Mouse (Mus musculus) testis, postnatal 14 days (tissue): Measurements from ENCODE around the gene Lss.

Source experiments
- DNase-seq: peaks from one replicate; pipeline ENCODE4 v3.0.0; 2021; ENCODE audit warnings: low spot score

Lss gene

GRCm38 (mm10) chr10:76531375-76531774, at the start of gene Lss:
Gene Lss (plus strand): TSS chr10:76531588.
- peak; percentile 98 for DNase-seq

- no peak for DNase-seq
These were observed 45.1 kb upstream of the Lss start for GRCm38 (mm10) chr10:76486302-76486701.

- no peak for DNase-seq
These were observed 43.1 kb upstream of the Lss start for GRCm38 (mm10) chr10:76488265-76488664.

- DNase-seq = no peak
These were observed 42.2 kb upstream of the Lss start for GRCm38 (mm10) chr10:76489205-76489604.

- no peak for DNase-seq
These were observed 37.9 kb upstream of the Lss start for GRCm38 (mm10) chr10:76493527-76493926.

GRCm38 (mm10) chr10:76495501-76495900, 35.9 kb upstream of the Lss start:
- no peak for DNase-seq

GRCm38 (mm10) chr10:76496366-76496765, 35.0 kb upstream of the Lss start:
- DNase-seq = no peak

GRCm38 (mm10) chr10:76497522-76497921, 33.9 kb upstream of the Lss start:
- no peak for DNase-seq

GRCm38 (mm10) chr10:76504271-76504943, 27.0 kb upstream of the Lss start:
- DNase-seq = no peak

GRCm38 (mm10) chr10:76505865-76506264, 25.5 kb upstream of the Lss start:
- no peak for DNase-seq

- DNase-seq = peak; percentile 51
These were observed 18.3 kb upstream of the Lss start for GRCm38 (mm10) chr10:76512965-76513583.

GRCm38 (mm10) chr10:76530922-76531321, 466 bp upstream of the Lss start:
- DNase-seq = no peak

- DNase-seq = no peak
These were observed 440 bp downstream of the Lss start for GRCm38 (mm10) chr10:76531828-76532227.

- DNase-seq = no peak
These were observed 4.1 kb downstream of the Lss start for GRCm38 (mm10) chr10:76535526-76535925.

- DNase-seq = no peak
These were observed 6.2 kb downstream of the Lss start for GRCm38 (mm10) chr10:76537619-76538018.

- no peak for DNase-seq
These were observed 10.1 kb downstream of the Lss start for GRCm38 (mm10) chr10:76541336-76542085.

- DNase-seq = no peak
These were observed 11.4 kb downstream of the Lss start for GRCm38 (mm10) chr10:76542636-76543375.

- no peak for DNase-seq
These were observed 15.2 kb downstream of the Lss start for GRCm38 (mm10) chr10:76546566-76546965.

GRCm38 (mm10) chr10:76548218-76548617, 16.8 kb downstream of the Lss start:
- DNase-seq = no peak

- DNase-seq = no peak
These were observed 19.1 kb downstream of the Lss start for GRCm38 (mm10) chr10:76550458-76550857.

- DNase-seq = no peak
These were observed 20.2 kb downstream of the Lss start for GRCm38 (mm10) chr10:76551556-76551955.

GRCm38 (mm10) chr10:76554061-76554460, 22.7 kb downstream of the Lss start:
- DNase-seq = peak; percentile 12
